20 mouse cellular contexts compared by ENCODE assay signal in genomic region chr10:99906778-99907435, GRCm38 (mm10).
"Had no signal": no experiment of that assay in that cellular context is flagged by ENCODE, and none has a peak within 500 bp of the region (broad histone marks: within the 10 kb centered on the region; RNA-seq: fewer than 3 reads in every experiment).

No protein-coding gene starts in this region.

- ATAC-seq: midbrain, embryonic 13.5 days; midbrain, embryonic 16.5 days had no signal

- H3K36me3 ChIP-seq: limb, embryonic 15.5 days; liver, embryonic 15.5 days; lung, embryonic 15.5 days; midbrain, embryonic 10.5 days; midbrain, embryonic 13.5 days; stomach, embryonic 15.5 days had no signal

- H3K9me3 ChIP-seq: limb, embryonic 15.5 days; liver, embryonic 15.5 days; lung, embryonic 15.5 days; megakaryocyte, embryonic 14.5 days; midbrain, embryonic 10.5 days; midbrain, embryonic 13.5 days; stomach, embryonic 15.5 days had no signal

- DNase-seq: kidney, postnatal 25 days; layer of hippocampus, adult 9-11 months; lung, adult 18-20 months; lung, postnatal 10 days; lung, postnatal 36 days; right cerebral cortex, adult 18-20 months; right cerebral cortex, postnatal 14 days; spleen, adult 18-20 months; thymus, postnatal 36 days had no signal

- H3K4me3 ChIP-seq: layer of hippocampus, adult 2 months; limb, embryonic 15.5 days; liver, embryonic 15.5 days; lung, embryonic 15.5 days; megakaryocyte, embryonic 14.5 days; midbrain, embryonic 10.5 days; midbrain, embryonic 13.5 days; stomach, embryonic 15.5 days had no signal

- H3K27me3 ChIP-seq: limb, embryonic 15.5 days; liver, embryonic 15.5 days; lung, embryonic 15.5 days; megakaryocyte, embryonic 14.5 days; midbrain, embryonic 13.5 days; stomach, embryonic 15.5 days had no signal

- H3K27ac ChIP-seq: kidney, postnatal 0 days; layer of hippocampus, adult 2 months; limb, embryonic 15.5 days; liver, embryonic 15.5 days; lung, embryonic 15.5 days; midbrain, embryonic 10.5 days; midbrain, embryonic 13.5 days; stomach, embryonic 15.5 days had no signal

- H3K9ac ChIP-seq: limb, embryonic 15.5 days; liver, embryonic 15.5 days; lung, embryonic 15.5 days; midbrain, embryonic 13.5 days; stomach, embryonic 15.5 days had no signal

- H3K4me1 ChIP-seq: limb, embryonic 15.5 days; liver, embryonic 15.5 days; lung, embryonic 15.5 days; megakaryocyte, embryonic 14.5 days; midbrain, embryonic 10.5 days; midbrain, embryonic 13.5 days; stomach, embryonic 15.5 days had no signal

- H3K4me2 ChIP-seq: limb, embryonic 15.5 days; liver, embryonic 11.5 days; liver, embryonic 15.5 days; lung, embryonic 15.5 days; midbrain, embryonic 13.5 days; stomach, embryonic 15.5 days had no signal
